Mouse (Mus musculus) right cerebral cortex, adult 2 months (tissue): Measurements from ENCODE around the gene Rnf214.
A peak's percentile ranks its signal among the peaks of the same experiment; 100 is the strongest.

ENCODE experiments used
- DNase-seq, 2 experiments: peaks; one replicate each; pipeline ENCODE4 v3.0.0; 2021 to 2022; ENCODE audit warnings: low spot score in 2 of 2

The Rnf214 gene

DNA sequence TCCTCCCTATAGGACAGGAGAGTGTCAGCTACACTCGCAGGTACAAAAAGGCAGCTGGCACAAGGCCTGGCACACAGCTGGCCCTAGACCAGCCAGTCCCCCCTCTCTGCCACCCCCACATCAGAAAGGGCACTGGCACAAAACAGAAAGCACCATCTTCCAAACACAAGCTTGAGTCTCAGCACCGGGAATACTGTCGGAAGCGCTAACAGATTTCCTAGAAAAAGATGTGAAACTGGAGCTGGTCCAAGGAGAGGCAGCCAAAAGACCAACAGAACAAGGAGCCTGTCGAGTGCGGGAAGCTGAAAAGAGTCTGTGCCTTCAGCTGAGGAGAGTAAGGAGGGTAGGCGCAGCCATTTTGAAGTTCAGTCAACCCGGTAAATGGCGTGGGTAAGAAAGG is 91.6 kb downstream of the Rnf214 start:
- peak; percentile 46 to 48 for DNase-seq
